Mouse (Mus musculus): Measurements from ENCODE around the gene Methig1. TPM values are rescaled to one million over a fixed set of nuclear protein-coding genes. Genes with fewer than 3 reads are reported as not detected.
A peak's percentile ranks its signal among the peaks of the same experiment; 100 is the strongest.
"Not testable (repeated sequence)": the region's sequence is repeated elsewhere in the genome, so short reads cannot be mapped to it uniquely, and the experiment has no call there.

The Methig1 gene
- polyA plus RNA-seq (2014; fragmentation: Nextera tagmentation; extraction: Ambion mirVana) = 0.16 TPM in 1 of 2 replicates, not detected in the other

DNA sequence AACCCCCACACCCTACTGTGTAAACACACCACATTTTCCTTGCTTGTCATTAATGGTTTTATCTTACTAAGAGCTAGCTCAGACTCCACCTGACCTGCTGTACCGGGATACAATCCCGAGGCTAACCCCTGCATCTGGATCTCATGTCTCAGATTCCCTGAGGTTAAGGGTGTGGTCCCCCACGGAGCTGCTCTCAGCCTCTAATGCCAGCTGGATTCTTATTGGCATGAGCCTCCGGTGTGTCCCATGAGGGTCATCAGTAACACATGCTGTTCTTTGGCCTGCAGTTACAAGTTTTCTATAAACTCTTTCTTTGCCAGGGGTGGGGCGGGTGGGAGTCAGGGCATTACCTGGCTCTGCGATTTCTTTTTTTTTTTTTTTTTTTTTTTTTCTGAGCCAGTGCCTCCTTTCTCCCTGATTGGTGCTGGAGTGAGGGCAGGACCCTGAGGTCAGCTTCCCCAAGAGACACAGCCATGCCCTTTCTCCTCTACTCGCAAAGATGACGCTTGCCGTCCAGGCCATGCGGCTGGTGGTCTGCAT lies at the start of gene Methig1, which contains the start of gene Mettl7a2:
TSS of gene Methig1 (plus strand) at position 439 of the 540 bp plus-strand sequence.
TSS of gene Mettl7a2 (plus strand) at position 490 of the 540 bp plus-strand sequence.
- WGBS = 79% methylated on average over 10 of the region's 10 CpGs
- H3K9me3 ChIP-seq (ENCODE audit: control insufficient read depth, low read length) = no peaks in the 10 kb centered on the region
- ATAC-seq (ENCODE audit: insufficient read depth, low FRiP score, low TSS enrichment) = no peak

DNA sequence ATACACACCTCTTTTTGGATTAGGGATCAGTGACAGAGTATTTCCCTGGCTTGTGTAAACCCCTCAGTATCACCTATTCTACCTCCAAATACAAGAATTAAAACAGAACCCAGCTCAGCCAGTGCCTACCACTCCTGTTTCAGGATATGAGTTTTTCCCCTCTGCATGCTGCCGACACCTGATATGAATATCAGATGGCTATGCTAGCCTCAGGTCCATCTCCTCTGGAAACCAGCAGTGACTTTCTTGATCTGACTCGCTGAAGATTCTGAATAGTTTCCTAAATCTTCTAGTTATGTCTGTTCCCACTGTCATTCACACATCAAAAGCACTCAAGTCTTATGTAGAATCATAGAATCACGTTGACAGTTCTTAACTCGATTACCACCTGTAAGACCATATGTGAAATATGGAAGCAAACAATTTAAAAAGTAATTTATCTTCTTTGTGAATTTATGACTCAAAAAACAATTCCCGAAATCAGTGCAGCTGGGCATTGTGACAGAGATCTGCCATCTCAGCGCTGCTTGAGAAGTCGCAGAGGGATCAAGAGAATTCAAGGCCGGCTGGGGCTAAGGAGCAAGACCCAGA lies 49.4 kb upstream of the Methig1 start:
- Histone ChIP-seq H3K4me2 (ENCODE audit: low read depth) (no peak overlapping the region), H3K4me1 (ENCODE audit: control insufficient read depth, insufficient read depth, low read length) (no peaks in the 10 kb centered on the region; the same call in 1 of the 2 replicates), H3K27ac (ENCODE audit: low read depth, low read length) (no peak overlapping the region), H3K36me3 (ENCODE audit: control insufficient read depth, insufficient read depth, low read length) (no peaks in the 10 kb centered on the region), H3K9me3 (ENCODE audit: control insufficient read depth, low read length) (no peaks in the 10 kb centered on the region), H3K27me3 (ENCODE audit: control insufficient read depth, insufficient read depth, low read length) (no peaks in the 10 kb centered on the region), H3K4me3 (ENCODE audit: low read depth, low read length) (no peak overlapping the region), H3K9ac (ENCODE audit: low read length) (no peak overlapping the region)
- WGBS = 59% methylated on average over 8 of the region's 8 CpGs
- DNase-seq (ENCODE audit: low spot score) (no peak), ATAC-seq (ENCODE audit: insufficient read depth, low FRiP score, low TSS enrichment) (no peak)

More for the DNA sequence above, at the start of gene Methig1, which contains the start of gene Mettl7a2:
- Histone ChIP-seq H3K27ac (ENCODE audit: low read depth, low read length) (no peak within 1 kb of the TSS), H3K4me2 (ENCODE audit: low read depth) (no peak within 1 kb of the TSS), H3K4me1 (ENCODE audit: control insufficient read depth, insufficient read depth, low read length) (no peaks in the 10 kb centered on the region), H3K4me3 (ENCODE audit: low read depth, low read length) (no peak within 1 kb of the TSS), H3K9ac (ENCODE audit: low read length) (no peak within 1 kb of the TSS), H3K27me3 (ENCODE audit: control insufficient read depth, insufficient read depth, low read length) (no peaks in the 10 kb centered on the region), H3K36me3 (ENCODE audit: control insufficient read depth, insufficient read depth, low read length) (no peaks in the 10 kb centered on the region)
- no peak for DNase-seq (ENCODE audit: low spot score)

DNA sequence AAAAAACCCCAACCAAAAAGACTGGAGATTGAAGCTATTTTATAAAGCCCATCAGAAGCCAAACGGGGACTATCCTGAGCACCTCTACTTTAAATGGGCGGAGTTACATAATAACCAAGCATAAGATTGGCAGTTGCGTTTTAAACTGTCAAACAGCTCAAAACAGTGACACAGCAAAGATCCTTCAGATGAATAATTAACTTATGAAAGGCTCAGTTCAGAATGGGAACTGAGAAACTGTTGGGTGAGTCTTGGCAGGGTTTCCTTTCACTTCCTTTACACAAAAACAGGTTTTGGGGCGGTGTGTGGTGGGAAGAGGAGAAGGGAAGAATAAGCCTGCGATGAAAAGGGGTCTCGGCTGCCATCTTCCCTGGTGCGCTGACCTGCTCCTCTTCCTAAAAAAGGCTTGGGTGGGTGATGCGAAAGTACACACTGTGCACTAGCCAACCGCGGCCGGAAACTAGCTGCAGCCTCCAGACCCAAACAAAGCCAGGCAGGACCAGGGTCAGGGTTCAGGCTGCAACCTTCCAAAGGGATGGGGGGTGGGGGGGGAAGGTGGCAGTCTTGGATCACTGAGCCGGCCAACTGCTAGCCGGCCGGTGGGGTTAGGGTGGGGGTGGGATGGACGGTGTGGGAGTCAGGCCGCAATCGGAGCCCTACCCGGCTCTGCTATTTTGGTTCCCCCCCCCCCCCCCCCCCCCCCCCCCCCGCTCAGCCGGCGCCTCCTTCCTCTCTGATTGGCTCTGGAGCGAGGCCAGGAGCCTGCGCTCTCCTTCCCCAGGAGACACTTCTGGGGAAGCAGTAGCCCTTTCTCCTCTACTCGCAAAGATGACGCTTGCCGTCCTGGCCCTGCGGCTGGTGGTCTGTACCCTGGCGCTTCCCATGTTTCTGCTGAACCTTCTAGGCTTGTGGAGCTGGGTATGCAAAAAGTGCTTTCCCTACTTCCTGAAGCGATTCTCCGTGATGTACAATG lies 48.6 kb upstream of the Methig1 start, which contains the start of gene Mettl7a1:
TSS of gene Mettl7a1 (plus strand) at position 122 of the 973 bp plus-strand sequence.
- no peaks in the 10 kb centered on the region; the same call in 1 of the 2 replicates for H3K4me1 ChIP-seq (ENCODE audit: control insufficient read depth, insufficient read depth, low read length)
- peak within 1 kb of the TSS; percentile 46 for H3K4me3 ChIP-seq (ENCODE audit: low read depth, low read length)
- H3K27me3 ChIP-seq (ENCODE audit: control insufficient read depth, insufficient read depth, low read length) = no peaks in the 10 kb centered on the region
- H3K36me3 ChIP-seq (ENCODE audit: control insufficient read depth, insufficient read depth, low read length) = no peaks in the 10 kb centered on the region
- H3K9ac ChIP-seq (ENCODE audit: low read length) = peak within 1 kb of the TSS; percentile 67
- peak; percentile 75 for ATAC-seq (ENCODE audit: insufficient read depth, low FRiP score, low TSS enrichment)
- H3K9me3 ChIP-seq (ENCODE audit: control insufficient read depth, low read length) = no peaks in the 10 kb centered on the region
- DNase-seq (ENCODE audit: low spot score) = peak; percentile 83
- peak within 1 kb of the TSS; percentile 45 for H3K27ac ChIP-seq (ENCODE audit: low read depth, low read length)
- peak within 1 kb of the TSS; percentile 62 for H3K4me2 ChIP-seq (ENCODE audit: low read depth)
- WGBS = 7% methylated on average over 21 of the region's 30 CpGs

DNA sequence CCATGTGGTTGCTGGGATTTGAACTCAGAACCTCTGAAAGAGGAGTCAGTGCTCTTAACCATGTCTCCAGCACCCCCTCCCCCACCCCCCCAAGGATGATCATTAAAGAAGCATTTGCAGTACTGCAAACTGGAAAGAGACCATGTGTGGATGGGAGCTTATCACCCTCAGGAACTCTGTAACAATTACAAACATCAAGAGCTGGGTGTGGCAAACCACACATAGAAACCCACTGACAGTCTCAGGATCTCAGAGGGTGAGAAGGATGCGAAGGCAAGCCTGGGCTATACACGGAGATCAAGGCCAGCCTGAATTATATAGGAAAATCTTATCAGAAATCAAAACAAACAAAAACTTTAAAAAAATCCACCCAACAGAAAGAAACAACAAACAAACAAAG lies 46.7 kb upstream of the Methig1 start:
- Histone ChIP-seq H3K27me3 (ENCODE audit: control insufficient read depth, insufficient read depth, low read length) (no peaks in the 10 kb centered on the region), H3K4me3 (ENCODE audit: low read depth, low read length) (no peak overlapping the region), H3K9ac (ENCODE audit: low read length) (no peak overlapping the region), H3K27ac (ENCODE audit: low read depth, low read length) (no peak overlapping the region), H3K36me3 (ENCODE audit: control insufficient read depth, insufficient read depth, low read length) (no peaks in the 10 kb centered on the region), H3K4me2 (ENCODE audit: low read depth) (no peak overlapping the region), H3K4me1 (ENCODE audit: control insufficient read depth, insufficient read depth, low read length) (no peaks in the 10 kb centered on the region; the same call in 1 of the 2 replicates), H3K9me3 (ENCODE audit: control insufficient read depth, low read length) (no peaks in the 10 kb centered on the region)
- 88% methylated on average over 2 of the region's 2 CpGs for WGBS
- ATAC-seq (ENCODE audit: insufficient read depth, low FRiP score, low TSS enrichment) (no peak), DNase-seq (ENCODE audit: low spot score) (no peak)

DNA sequence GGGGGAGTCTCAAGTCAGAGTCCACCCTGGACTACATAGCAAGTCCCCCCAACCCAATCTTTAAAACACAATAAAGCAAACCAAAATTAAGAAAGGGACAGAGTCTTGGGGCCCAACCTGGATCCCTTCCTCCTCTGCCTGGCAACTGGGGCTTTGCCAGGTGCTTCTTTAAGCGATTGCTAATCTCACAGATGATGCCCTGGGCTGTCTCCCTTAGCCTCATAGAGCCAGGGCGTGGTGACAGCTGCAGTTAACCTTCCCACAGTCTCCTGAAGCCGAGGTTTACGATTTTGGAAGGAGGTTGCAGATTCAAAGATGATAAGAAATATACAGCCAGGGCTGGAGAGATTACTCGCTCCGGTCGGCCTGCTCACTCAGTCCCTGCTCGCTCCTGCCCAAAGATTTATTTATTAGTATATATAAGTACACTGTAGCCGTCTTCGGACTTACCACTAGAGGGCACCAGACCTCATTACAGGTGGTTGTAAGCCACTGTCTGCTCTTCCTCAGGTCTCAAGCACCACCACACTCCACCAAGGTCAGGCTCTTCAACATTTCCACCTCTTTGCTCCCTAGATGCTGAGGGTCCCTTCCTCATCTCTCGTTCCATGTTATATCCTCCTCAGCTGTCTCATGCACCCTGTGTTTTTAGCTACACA lies 45.4 kb upstream of the Methig1 start:
- H3K9me3 ChIP-seq (ENCODE audit: control insufficient read depth, low read length); H3K27me3 ChIP-seq (ENCODE audit: control insufficient read depth, insufficient read depth, low read length); H3K4me1 ChIP-seq (ENCODE audit: control insufficient read depth, insufficient read depth, low read length); H3K9ac ChIP-seq (ENCODE audit: low read length); H3K27ac ChIP-seq (ENCODE audit: low read depth, low read length); H3K36me3 ChIP-seq (ENCODE audit: control insufficient read depth, insufficient read depth, low read length); ATAC-seq (ENCODE audit: insufficient read depth, low FRiP score, low TSS enrichment); H3K4me2 ChIP-seq (ENCODE audit: low read depth); H3K4me3 ChIP-seq (ENCODE audit: low read depth, low read length): not testable (repeated sequence)
- 46% methylated on average over 11 of the region's 11 CpGs for WGBS
- peak; percentile 35 for DNase-seq (ENCODE audit: low spot score)

DNA sequence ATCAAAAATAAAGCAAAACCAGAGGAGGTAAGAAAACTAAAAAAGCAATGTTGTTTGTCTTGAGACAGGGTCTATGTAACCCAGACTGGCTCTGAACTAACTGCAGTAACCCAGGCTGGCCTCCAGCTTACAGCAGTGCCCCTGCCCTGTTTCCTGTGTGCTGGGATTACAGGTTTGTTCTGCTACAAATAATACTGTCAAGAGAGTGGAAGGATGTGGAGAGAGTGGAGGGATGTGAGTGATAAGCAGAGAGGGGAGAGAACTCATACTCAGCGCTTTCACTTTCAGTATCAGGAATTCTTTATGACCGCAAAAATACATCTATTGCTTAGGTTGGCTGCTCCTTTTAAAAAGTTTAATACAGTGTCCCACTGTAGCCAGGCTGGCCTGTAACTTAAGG lies 40.6 kb upstream of the Methig1 start:
- Histone ChIP-seq H3K4me2 (ENCODE audit: low read depth) (no peak overlapping the region), H3K9me3 (ENCODE audit: control insufficient read depth, low read length) (no peaks in the 10 kb centered on the region), H3K9ac (ENCODE audit: low read length) (no peak overlapping the region), H3K36me3 (ENCODE audit: control insufficient read depth, insufficient read depth, low read length) (no peaks in the 10 kb centered on the region), H3K4me1 (ENCODE audit: control insufficient read depth, insufficient read depth, low read length) (no peaks in the 10 kb centered on the region), H3K27ac (ENCODE audit: low read depth, low read length) (no peak overlapping the region), H3K4me3 (ENCODE audit: low read depth, low read length) (no peak overlapping the region), H3K27me3 (ENCODE audit: control insufficient read depth, insufficient read depth, low read length) (no peaks in the 10 kb centered on the region)
- WGBS = 92% methylated on average over 2 of the region's 2 CpGs
- ATAC-seq (ENCODE audit: insufficient read depth, low FRiP score, low TSS enrichment) = no peak
- DNase-seq (ENCODE audit: low spot score) = no peak

DNA sequence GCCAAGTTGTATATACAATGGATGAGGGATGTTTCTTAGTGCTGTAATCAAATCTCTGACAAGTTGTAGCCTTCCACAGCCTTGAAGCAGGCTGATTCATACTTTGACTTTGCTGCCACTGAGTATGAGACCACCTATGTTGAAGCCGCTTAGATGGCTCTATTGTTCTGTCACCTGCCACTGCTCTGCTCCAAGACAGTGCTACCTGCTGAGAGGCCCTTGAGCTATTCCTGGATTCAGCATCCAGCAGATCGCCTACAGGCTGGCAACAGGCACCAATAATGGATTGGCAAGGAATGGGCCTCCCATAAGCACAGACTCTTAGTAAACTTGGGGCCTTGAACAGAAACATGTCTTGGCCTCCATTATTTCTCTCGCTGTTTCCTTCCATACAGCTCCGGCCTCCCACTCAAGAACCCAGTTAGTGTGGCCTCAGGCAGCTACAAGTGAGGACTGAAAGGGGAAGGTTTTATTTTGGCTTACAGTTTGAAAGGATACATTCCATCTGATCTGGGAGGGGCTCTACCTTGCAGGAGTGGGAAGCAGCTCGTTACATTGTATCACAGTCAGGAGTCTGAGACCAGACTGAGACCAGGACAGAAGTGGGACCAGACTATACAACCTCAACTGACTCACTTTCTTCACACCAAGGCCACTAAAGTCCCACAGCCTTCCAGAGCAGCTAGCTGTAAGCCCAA lies 38.4 kb upstream of the Methig1 start:
- no peaks in the 10 kb centered on the region for H3K4me1 ChIP-seq (ENCODE audit: control insufficient read depth, insufficient read depth, low read length)
- H3K4me3 ChIP-seq (ENCODE audit: low read depth, low read length) = no peak overlapping the region
- no peaks in the 10 kb centered on the region for H3K36me3 ChIP-seq (ENCODE audit: control insufficient read depth, insufficient read depth, low read length)
- ATAC-seq (ENCODE audit: insufficient read depth, low FRiP score, low TSS enrichment) (no peak), DNase-seq (ENCODE audit: low spot score) (no peak)
- H3K9me3 ChIP-seq (ENCODE audit: control insufficient read depth, low read length) = no peaks in the 10 kb centered on the region
- no peaks in the 10 kb centered on the region for H3K27me3 ChIP-seq (ENCODE audit: control insufficient read depth, insufficient read depth, low read length)
- no peak overlapping the region for H3K9ac ChIP-seq (ENCODE audit: low read length)
- H3K27ac ChIP-seq (ENCODE audit: low read depth, low read length) = no peak overlapping the region
- WGBS = 94% methylated on average over 5 of the region's 5 CpGs
- no peak overlapping the region for H3K4me2 ChIP-seq (ENCODE audit: low read depth)
